Mouse (Mus musculus) frontal cortex, postnatal 10 days (tissue): ENCODE data around the gene Mbnl2.

Experiments used
- DNase-seq, 2 experiments: peaks; one replicate each; pipeline ENCODE4 v3.0.0; 2022; ENCODE audit warnings: low spot score in 2 of 2, mixed read lengths in 1 of 2

Gene Mbnl2

GRCm38 (mm10) chr14:120274746-120275145, 723 bp upstream of the Mbnl2 start:
- no peak for DNase-seq

GRCm38 (mm10) chr14:120276343-120277080, 1.0 kb downstream of the Mbnl2 start:
- DNase-seq = no peak

- no peak for DNase-seq
These were observed 1.7 kb downstream of the Mbnl2 start for GRCm38 (mm10) chr14:120277081-120277656.

- no peak for DNase-seq
These were observed 3.1 kb downstream of the Mbnl2 start for GRCm38 (mm10) chr14:120278290-120279244.

GRCm38 (mm10) chr14:120280136-120280535, 4.7 kb downstream of the Mbnl2 start:
- DNase-seq = no peak

GRCm38 (mm10) chr14:120283787-120284186, 8.3 kb downstream of the Mbnl2 start:
- no peak for DNase-seq

- no peak for DNase-seq
These were observed 9.0 kb downstream of the Mbnl2 start for GRCm38 (mm10) chr14:120284504-120284903.

GRCm38 (mm10) chr14:120287121-120287986, 11.9 kb downstream of the Mbnl2 start:
- no peak for DNase-seq

- DNase-seq = no peak
These were observed 12.5 kb downstream of the Mbnl2 start for GRCm38 (mm10) chr14:120287987-120288275.

- DNase-seq = no peak
These were observed 13.0 kb downstream of the Mbnl2 start for GRCm38 (mm10) chr14:120288378-120289002.

GRCm38 (mm10) chr14:120289065-120289464, 13.6 kb downstream of the Mbnl2 start:
- no peak for DNase-seq

GRCm38 (mm10) chr14:120289528-120289927, 14.1 kb downstream of the Mbnl2 start:
- no peak for DNase-seq

- DNase-seq = no peak
These were observed 15.8 kb downstream of the Mbnl2 start for GRCm38 (mm10) chr14:120291226-120291757.

GRCm38 (mm10) chr14:120292133-120292532, 16.7 kb downstream of the Mbnl2 start:
- no peak for DNase-seq

- no peak for DNase-seq
These were observed 17.2 kb downstream of the Mbnl2 start for GRCm38 (mm10) chr14:120292617-120293195.

GRCm38 (mm10) chr14:120294480-120294879, 19.0 kb downstream of the Mbnl2 start:
- no peak for DNase-seq

- no peak for DNase-seq
These were observed 20.1 kb downstream of the Mbnl2 start for GRCm38 (mm10) chr14:120295355-120296220.

GRCm38 (mm10) chr14:120296231-120297006, 20.9 kb downstream of the Mbnl2 start:
- no peak for DNase-seq
